Mouse (Mus musculus) stomach, postnatal 0 days (tissue): Measurements from ENCODE around the gene Usb1. TPM values are rescaled to one million over a fixed set of nuclear protein-coding genes. Genes with fewer than 3 reads are reported as not detected.
A peak's percentile ranks its signal among the peaks of the same experiment; 100 is the strongest.

ENCODE experiments used
- ATAC-seq: fragments of 200-750 bp; cut with Nextera tagmentation; 2 replicates; pipeline ENCODE4 v1.8.0; 2017; ENCODE audit not compliant: low FRiP score, low TSS enrichment
- DNase-seq: peaks from one replicate; pipeline ENCODE4 v3.0.0-alpha.2; 2016; ENCODE audit warnings: low spot score
- H3K27ac ChIP-seq: fragments of 300-500 bp; sonication (generic); replicated peaks from 2 replicates; pipeline ENCODE4 v1.5.1; 2014; ENCODE audit warnings: mild to moderate bottlenecking, control low read depth
- H3K27me3 ChIP-seq: fragments of 300-500 bp; sonication (generic); 2 replicates; pipeline ENCODE4 v1.6.1; 2014; ENCODE audit warnings: low read length; ENCODE audit not compliant: control insufficient read depth, insufficient read depth
- H3K36me3 ChIP-seq: fragments of 300-500 bp; sonication (generic); 2 replicates; pipeline ENCODE4 v1.6.1; 2014; ENCODE audit warnings: low read length, mixed read lengths; ENCODE audit not compliant: control insufficient read depth, insufficient read depth
- H3K4me1 ChIP-seq: fragments of 300-500 bp; sonication (generic); replicated peaks from 2 replicates; pipeline ENCODE4 v1.6.1; 2014; ENCODE audit warnings: antibody characterized with exemption; ENCODE audit not compliant: control insufficient read depth, insufficient read depth
- H3K4me2 ChIP-seq: fragments of 300-500 bp; sonication (generic); replicated peaks from 2 replicates; pipeline ENCODE4 v1.6.1; 2014; ENCODE audit warnings: low read depth, mild to moderate bottlenecking, control low read depth, moderate library complexity
- H3K4me3 ChIP-seq: fragments of 300-500 bp; sonication (generic); 2 replicates; pipeline ENCODE4 v1.5.1; 2014; ENCODE audit warnings: low read depth, low read length, control low read depth
- H3K9ac ChIP-seq: fragments of 300-500 bp; sonication (generic); 2 replicates; pipeline ENCODE4 v1.6.1; 2014; ENCODE audit warnings: mild to moderate bottlenecking, low read length, control low read depth, mixed read lengths
- H3K9me3 ChIP-seq: fragments of 300-500 bp; sonication (generic); 2 replicates; pipeline ENCODE4 v1.6.1; 2016; ENCODE audit warnings: low read length; ENCODE audit not compliant: control insufficient read depth
- CTCF ChIP-seq: IDR thresholded peaks from 2 replicates; pipeline ENCODE4 v1.5.1; 2016; ENCODE audit warnings: antibody characterized with exemption, low read depth, mild to moderate bottlenecking, moderate library complexity
- EP300 ChIP-seq: optimal IDR thresholded peaks from 2 replicates; pipeline ENCODE3; 2016; ENCODE audit warnings: antibody characterized with exemption
- WGBS: fragments of 180-500 bp; shearing (Covaris S2); extraction: QIAGEN DNeasy Blood & Tissue Kit; methylation state at CpG from one replicate; pipeline ENCODE4 v1.1.7; 2014; 5-methylcytosine and 5-hydroxymethylcytosine counted together
- polyA plus RNA-seq: library from polyadenylated mRNA; unstranded; fragments of >200 nt; fragmentation: Nextera tagmentation; extraction: Ambion mirVana; gene quantifications from 2 replicates; pipeline ENCODE4 v1.2.1, GENCODE M21; 2015

The Usb1 gene
- polyA plus RNA-seq, 1 experiment from 2014 or later: 21.5 TPM

DNA sequence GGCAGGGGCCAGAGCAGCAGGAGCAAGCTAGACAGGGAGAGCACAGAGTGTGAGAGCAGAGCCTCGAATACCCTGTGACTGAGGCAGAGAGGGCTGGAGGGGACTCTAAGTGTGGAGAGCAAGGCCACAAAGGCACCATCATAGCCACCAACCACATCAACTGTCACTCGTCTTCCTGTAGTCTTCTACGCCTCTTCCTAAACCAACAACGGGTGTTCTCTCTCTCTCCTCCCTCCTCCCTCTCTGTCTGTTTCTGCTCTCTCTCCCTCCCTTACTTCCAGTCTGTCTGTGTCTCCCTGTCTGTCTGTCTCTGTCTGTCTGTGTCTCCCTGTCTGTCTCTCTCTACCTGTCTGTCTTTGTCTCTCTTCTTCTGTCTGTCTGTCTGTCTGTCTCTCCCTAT, 58.2 kb downstream of the Usb1 start:
- Histone ChIP-seq H3K4me3 (no peak overlapping the region), H3K36me3 (no peaks in the 10 kb centered on the region), H3K4me1 (no peaks in the 10 kb centered on the region), H3K9ac (no peak overlapping the region), H3K9me3 (no peaks in the 10 kb centered on the region), H3K27ac (no peak overlapping the region), H3K4me2 (no peak overlapping the region), H3K27me3 (no peaks in the 10 kb centered on the region)
- 52% methylated on average over 3 of the region's 4 CpGs for WGBS
- ATAC-seq: no peak
- no peak for TF ChIP-seq EP300
- TF ChIP-seq CTCF: no peak
- no peak for DNase-seq

DNA sequence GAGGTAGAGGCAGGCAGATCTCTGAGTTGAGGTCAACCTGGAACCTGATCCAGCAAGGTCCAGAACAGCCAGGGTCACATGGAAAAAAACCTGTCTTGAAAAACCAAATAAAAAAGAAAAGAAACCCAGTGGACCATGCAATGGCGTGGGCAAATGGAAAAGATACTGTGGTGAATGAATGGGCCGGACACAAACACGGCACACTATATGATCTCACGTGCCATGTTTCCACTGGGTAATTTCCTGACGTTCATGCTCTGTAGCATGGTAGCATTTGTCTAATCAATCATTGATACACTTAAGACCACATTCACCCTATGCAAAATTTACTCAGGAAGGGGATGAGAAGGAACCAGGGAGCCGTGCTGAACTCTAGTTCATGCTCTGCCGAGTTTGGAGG, 59.0 kb downstream of the Usb1 start:
- Histone ChIP-seq H3K9me3 (no peaks in the 10 kb centered on the region), H3K27ac (no peak overlapping the region), H3K9ac (no peak overlapping the region), H3K27me3 (no peaks in the 10 kb centered on the region), H3K4me3 (no peak overlapping the region), H3K4me2 (no peak overlapping the region), H3K4me1 (no peaks in the 10 kb centered on the region), H3K36me3 (no peaks in the 10 kb centered on the region)
- WGBS: 66% methylated on average over 7 of the region's 7 CpGs
- DNase-seq (no peak), ATAC-seq (no peak)
- TF ChIP-seq EP300 (no peak), CTCF (no peak)

DNA sequence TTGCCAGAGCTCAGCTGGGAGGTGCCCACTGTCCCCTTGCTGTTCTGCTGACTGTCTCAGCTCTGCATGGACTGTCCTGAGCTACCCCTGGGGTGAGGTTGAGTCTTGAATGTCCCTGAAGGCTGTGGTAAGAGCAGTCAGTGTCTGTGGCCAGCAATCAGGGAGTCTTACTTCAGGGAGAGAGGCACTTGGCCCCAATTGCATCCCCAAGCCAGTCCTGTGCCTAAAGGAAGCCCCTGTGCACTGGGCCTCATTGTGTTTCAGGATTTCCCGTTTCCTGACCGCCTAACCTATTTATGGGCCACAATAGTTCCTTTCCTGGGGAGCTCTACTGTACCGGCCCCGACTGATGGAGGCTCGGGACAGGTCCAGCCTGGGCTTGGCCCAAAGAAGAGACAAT, 60.5 kb downstream of the Usb1 start:
- H3K4me2 ChIP-seq: no peak overlapping the region
- peak; percentile 14; the same call in 1 of the 2 replicates for ATAC-seq
- no peaks in the 10 kb centered on the region for H3K9me3 ChIP-seq
- H3K4me3 ChIP-seq: no peak overlapping the region
- no peak overlapping the region for H3K9ac ChIP-seq
- TF ChIP-seq EP300: no peak
- TF ChIP-seq CTCF: no peak
- H3K4me1 ChIP-seq: no peaks in the 10 kb centered on the region
- no peak overlapping the region for H3K27ac ChIP-seq
- H3K36me3 ChIP-seq: no peaks in the 10 kb centered on the region
- no peak for DNase-seq
- no peaks in the 10 kb centered on the region for H3K27me3 ChIP-seq
- WGBS: 71% methylated on average over 5 of the region's 5 CpGs

- H3K9ac ChIP-seq: no peak overlapping the region
- H3K4me2 ChIP-seq: no peak overlapping the region
- H3K27me3 ChIP-seq: no peaks in the 10 kb centered on the region
- DNase-seq: no peak
- TF ChIP-seq EP300 (no peak), CTCF (no peak)
- no peaks in the 10 kb centered on the region for H3K4me1 ChIP-seq
- no peak for ATAC-seq
- no peaks in the 10 kb centered on the region for H3K9me3 ChIP-seq
- no peaks in the 10 kb centered on the region for H3K36me3 ChIP-seq
- H3K27ac ChIP-seq: 0 out of 2 replicates have a peak overlapping the region, but pooled peaks have one; percentile 4
- H3K4me3 ChIP-seq: no peak overlapping the region
- WGBS: 37% methylated on average over 8 of the region's 8 CpGs
Measured at GRCm38 (mm10) chr8:95395186-95395918, 63.3 kb downstream of the Usb1 start.

DNA sequence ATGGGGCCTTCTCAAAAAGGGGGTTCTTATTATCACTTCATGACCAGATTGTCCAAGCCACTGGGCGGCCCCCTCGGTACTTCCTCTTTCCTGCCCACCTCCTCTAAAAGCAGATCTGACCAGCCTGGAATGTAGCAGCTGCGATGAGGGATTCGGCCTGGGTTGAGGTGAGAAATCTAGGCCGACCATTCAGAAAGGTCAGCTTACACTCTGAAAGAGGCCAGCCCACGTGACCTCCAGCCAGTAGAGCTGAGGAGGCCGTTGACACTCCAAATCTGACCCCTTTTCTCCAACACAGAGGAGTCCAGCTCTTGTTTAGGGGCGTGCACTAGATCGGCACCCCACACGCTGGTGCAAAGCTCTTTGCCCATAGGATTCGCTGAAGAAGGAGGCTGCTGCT, 64.7 kb downstream of the Usb1 start:
- no peaks in the 10 kb centered on the region for H3K9me3 ChIP-seq
- H3K9ac ChIP-seq: no peak overlapping the region
- no peaks in the 10 kb centered on the region for H3K36me3 ChIP-seq
- no peaks in the 10 kb centered on the region for H3K27me3 ChIP-seq
- H3K4me2 ChIP-seq: no peak overlapping the region
- DNase-seq: no peak
- H3K27ac ChIP-seq: no peak overlapping the region
- H3K4me1 ChIP-seq: no peaks in the 10 kb centered on the region
- no peak for TF ChIP-seq EP300
- TF ChIP-seq CTCF: no peak
- WGBS: 49% methylated on average over 11 of the region's 11 CpGs
- no peak overlapping the region for H3K4me3 ChIP-seq
- ATAC-seq: no peak

Other genes with a start within 250 kb of the Usb1 start
- 14.1 and 14.2 TPM in 2 replicates for gene Kifc3, start 129.5 kb upstream of the Usb1 start, polyA plus RNA-seq
- 0.69 and 1.1 TPM in 2 replicates for gene Cngb1, start 25.7 kb upstream of the Usb1 start, polyA plus RNA-seq
- gene Tepp, start 21.7 kb upstream of the Usb1 start, polyA plus RNA-seq: 0.19 TPM in 1 of 2 replicates, not detected in the other
- gene Zfp319, start 334 bp upstream of the Usb1 start, polyA plus RNA-seq: 2.5 TPM in 2 replicates
- 19.0 and 21.7 TPM in 2 replicates for gene Mmp15, start 20.0 kb downstream of the Usb1 start, polyA plus RNA-seq
- 85.5 and 85.7 TPM in 2 replicates for gene Cfap20, start 102.6 kb downstream of the Usb1 start, polyA plus RNA-seq
- gene Csnk2a2, start 157.8 kb downstream of the Usb1 start, polyA plus RNA-seq: 7.3 and 7.9 TPM in 2 replicates
- gene Ccdc113, start 201.8 kb downstream of the Usb1 start, polyA plus RNA-seq: 0.42 and 0.62 TPM in 2 replicates
- gene Prss54, start 244.1 kb downstream of the Usb1 start, polyA plus RNA-seq: not detected in 2 replicates